Mouse (Mus musculus) heart, adult 18-20 months (tissue): ENCODE data around the gene Areg. TPM values are rescaled to one million over a fixed set of nuclear protein-coding genes. Genes with fewer than 3 reads are reported as not detected.

ENCODE experiments used
- DNase-seq, 2 experiments: peaks; one replicate each; pipeline ENCODE4 v3.0.0; 2021 to 2022; ENCODE audit warnings: mixed read lengths in 1 of 2
- total RNA-seq, 2 experiments: library from RNA; stranded (reverse); gene quantifications; 2 replicates each; pipeline ENCODE4 v1.2.3; 2021

The Areg gene
- total RNA-seq, 2 experiments from 2014 or later, result not detected

- DNase-seq, result no peak
These were observed 27.2 kb downstream of the Areg start for GRCm38 (mm10) chr5:91166601-91167000.

- no peak for DNase-seq
These were observed 37.0 kb downstream of the Areg start for GRCm38 (mm10) chr5:91176397-91176796.

DNA sequence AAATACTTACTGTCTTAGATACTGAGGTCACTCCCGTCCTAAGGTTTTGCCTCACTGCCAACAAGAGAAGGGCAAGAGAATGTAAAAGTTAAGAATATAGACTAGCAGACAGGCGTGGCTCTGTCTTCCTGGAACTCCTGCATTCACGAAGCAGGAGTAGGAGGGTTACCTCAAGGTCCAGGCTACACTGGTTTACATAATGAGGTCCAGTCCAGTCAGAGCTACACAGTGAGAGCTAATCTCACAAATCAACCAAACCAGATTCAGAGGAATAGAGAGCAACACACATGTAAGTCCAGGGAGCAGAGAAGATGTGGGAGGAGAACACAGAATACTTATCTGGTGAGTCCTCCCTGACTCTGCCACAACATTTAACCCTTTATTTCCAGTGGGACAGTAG is 55.2 kb downstream of the Areg start:
- DNase-seq, result no peak

Other genes with a start within 250 kb of the Areg start
- gene Cxcl1, start 248.4 kb upstream of the Areg start, total RNA-seq, result under 1 TPM; 0.27 to 0.54 TPM
- gene Cxcl2, start 235.7 kb upstream of the Areg start, total RNA-seq, result not detected
- gene Mthfd2l, start 208.5 kb upstream of the Areg start, total RNA-seq, result 10 to 100 TPM in 1 of 2 experiments, 1 to 10 TPM in 1; 8.3 to 11.1 TPM
- gene Epgn, start 112.1 kb upstream of the Areg start, total RNA-seq, result under 1 TPM; 0.26 to 0.62 TPM
- not detected for gene Ereg, start 65.0 kb upstream of the Areg start, total RNA-seq